Mouse (Mus musculus) spleen, adult 2 months (tissue): Measurements from ENCODE around the gene Atp8a2.

Experiments used
- CTCF ChIP-seq: fragments of 200-500 bp; IDR thresholded peaks from 2 replicates; pipeline ENCODE4 v1.5.1; 2011; ENCODE audit warnings: mild to moderate bottlenecking, inconsistent platforms; ENCODE audit not compliant: insufficient read depth, insufficient read length, insufficient replicate concordance; ENCODE audit errors: extremely low read depth
- POLR2A ChIP-seq: fragments of 200-500 bp; IDR thresholded peaks from 2 replicates; pipeline ENCODE4 v1.6.1; 2011; ENCODE audit warnings: low read depth, low read length, inconsistent platforms

DNA sequence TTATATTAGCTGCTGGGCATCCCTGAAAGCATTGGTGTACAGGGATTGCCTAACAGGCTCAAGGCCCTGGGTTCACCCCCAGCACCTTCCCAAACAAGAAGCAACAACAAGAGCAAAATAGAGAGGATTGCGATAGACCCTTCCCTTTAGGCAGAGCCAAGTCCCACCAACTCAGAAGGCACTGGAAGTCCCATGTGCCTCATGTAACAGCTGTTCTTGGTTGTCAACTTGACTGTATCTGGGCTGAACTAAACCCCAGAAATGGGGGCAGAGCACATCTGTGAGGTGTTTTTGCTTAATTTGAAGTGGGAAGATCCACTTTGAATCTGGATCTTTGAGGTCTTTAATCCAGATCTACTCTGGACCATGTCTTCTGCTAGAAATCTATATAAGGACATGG, 539.9 kb downstream of the Atp8a2 start:
- TF ChIP-seq CTCF (no peak), POLR2A (no peak)
